Mouse (Mus musculus) heart, embryonic 11.5 days (tissue): ENCODE data around the gene Slc24a3. TPM values are rescaled to one million over a fixed set of nuclear protein-coding genes. Genes with fewer than 3 reads are reported as not detected.

Source experiments
- ATAC-seq: fragments of 200-750 bp; cut with Nextera tagmentation; replicated peaks from 2 replicates; pipeline ENCODE4 v1.8.0; 2017; ENCODE audit warnings: moderate library complexity; ENCODE audit not compliant: insufficient number of reproducible peaks, low FRiP score, low TSS enrichment
- H3K27ac ChIP-seq: fragments of 300-500 bp; sonication (generic); 2 replicates; pipeline ENCODE4 v1.5.1; 2014; ENCODE audit warnings: mild to moderate bottlenecking, low read depth, low read length
- H3K27me3 ChIP-seq: fragments of 300-500 bp; sonication (generic); 2 replicates; pipeline ENCODE4 v1.6.1; 2014; ENCODE audit warnings: mild to moderate bottlenecking, low read length, mixed read lengths; ENCODE audit not compliant: control insufficient read depth, insufficient read depth
- H3K36me3 ChIP-seq: fragments of 300-500 bp; sonication (generic); 2 replicates; pipeline ENCODE4 v1.6.1; 2014; ENCODE audit warnings: mild to moderate bottlenecking, low read length, moderate library complexity, mixed read lengths; ENCODE audit not compliant: control insufficient read depth, insufficient read depth
- H3K4me1 ChIP-seq: fragments of 300-500 bp; sonication (generic); 2 replicates; pipeline ENCODE4 v1.6.1; 2014; ENCODE audit warnings: low read length; ENCODE audit not compliant: control insufficient read depth, insufficient read depth
- H3K4me2 ChIP-seq: fragments of 300-500 bp; sonication (generic); 2 replicates; pipeline ENCODE4 v1.6.1; 2014; ENCODE audit warnings: mild to moderate bottlenecking, moderate library complexity
- H3K4me3 ChIP-seq: fragments of 300-500 bp; sonication (generic); 2 replicates; pipeline ENCODE4 v1.5.1; 2014; ENCODE audit warnings: low read depth, low read length
- H3K9ac ChIP-seq: fragments of 300-500 bp; sonication (generic); 2 replicates; pipeline ENCODE4 v1.6.1; 2014; ENCODE audit warnings: mild to moderate bottlenecking, low read depth, low read length, moderate library complexity
- H3K9me3 ChIP-seq: fragments of 300-500 bp; sonication (generic); replicated peaks from 2 replicates; pipeline ENCODE4 v1.6.1; 2016; ENCODE audit warnings: low read length; ENCODE audit not compliant: control insufficient read depth
- WGBS: fragments of 180-500 bp; shearing (Covaris S2); extraction: QIAGEN DNeasy Blood & Tissue Kit; methylation state at CpG from one replicate; pipeline ENCODE4 v1.1.7; 2014; ENCODE audit not compliant: insufficient replicate concordance; 5-methylcytosine and 5-hydroxymethylcytosine counted together
- polyA plus RNA-seq: library from polyadenylated mRNA; unstranded; fragments of >200 nt; fragmentation: Nextera tagmentation; extraction: Ambion mirVana; gene quantifications from 2 replicates; pipeline ENCODE4 v1.2.1, GENCODE M21; 2014

Slc24a3 gene
- polyA plus RNA-seq, 1 experiment from 2014 or later = 1.7 TPM

DNA sequence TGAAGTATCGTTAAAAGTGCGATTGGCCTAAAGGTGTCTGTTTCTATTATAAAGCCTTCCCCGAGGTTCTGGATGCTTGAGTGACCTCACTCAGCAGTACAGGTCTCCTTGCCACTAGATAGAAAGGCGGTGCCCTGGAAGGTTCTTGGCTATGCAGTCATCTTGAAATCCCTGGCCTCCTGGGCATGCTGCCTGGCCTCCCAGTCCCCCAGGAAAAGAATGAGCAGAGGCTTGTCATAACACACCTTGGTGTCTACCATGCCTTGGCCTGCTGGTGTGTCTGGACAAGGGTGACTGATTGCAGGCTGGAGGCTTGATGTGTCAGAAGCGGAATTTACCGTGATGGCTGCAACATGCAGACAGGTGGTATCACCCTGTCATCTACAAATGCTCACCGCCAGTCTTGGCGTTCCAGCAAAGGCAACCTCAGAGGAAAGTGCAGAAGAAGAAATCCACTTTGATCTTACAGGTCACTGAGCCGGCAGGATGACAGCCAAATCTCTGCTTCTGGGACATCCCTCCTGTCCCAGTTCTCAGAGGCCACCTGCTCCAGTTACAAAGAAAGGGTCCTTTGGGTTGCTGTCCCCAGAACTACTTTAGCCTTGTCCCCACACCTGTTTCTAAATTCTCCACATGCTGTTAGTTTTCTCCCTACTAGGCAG is 106.6 kb downstream of the Slc24a3 start:
- no peak overlapping the region for H3K9ac ChIP-seq
- no peak overlapping the region for H3K27ac ChIP-seq
- H3K36me3 ChIP-seq = no peaks in the 10 kb centered on the region
- ATAC-seq = no peak
- H3K4me3 ChIP-seq = no peak overlapping the region
- WGBS = 78% methylated on average over 9 of the region's 9 CpGs
- H3K9me3 ChIP-seq = no peaks in the 10 kb centered on the region
- H3K4me1 ChIP-seq = no peaks in the 10 kb centered on the region
- H3K4me2 ChIP-seq = no peak overlapping the region
- no peaks in the 10 kb centered on the region for H3K27me3 ChIP-seq

DNA sequence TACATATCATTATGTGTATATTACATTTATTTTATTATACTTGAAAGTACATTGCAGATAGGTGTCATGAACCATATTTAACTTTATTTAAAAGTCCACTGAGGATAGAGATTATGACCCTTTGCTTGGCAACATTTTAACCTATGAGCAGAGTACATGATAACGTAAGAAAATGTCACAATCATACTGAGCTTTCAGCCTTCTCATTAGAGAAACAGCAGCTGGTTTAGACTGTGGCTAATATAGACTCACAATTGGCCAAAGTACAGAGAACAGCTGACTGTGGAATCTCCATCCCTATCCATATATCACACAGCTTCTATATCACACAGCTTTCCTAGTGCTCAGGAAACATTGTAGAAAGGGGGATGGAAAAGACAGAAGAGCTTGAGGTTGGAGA is 111.8 kb downstream of the Slc24a3 start:
- no peak for ATAC-seq
- H3K4me1 ChIP-seq = no peaks in the 10 kb centered on the region
- WGBS = 86% methylated on average over 1 of the region's 1 CpGs
- no peak overlapping the region for H3K4me2 ChIP-seq
- no peaks in the 10 kb centered on the region for H3K9me3 ChIP-seq
- H3K27me3 ChIP-seq = no peaks in the 10 kb centered on the region
- no peaks in the 10 kb centered on the region for H3K36me3 ChIP-seq
- H3K27ac ChIP-seq = no peak overlapping the region
- H3K4me3 ChIP-seq = no peak overlapping the region
- no peak overlapping the region for H3K9ac ChIP-seq

DNA sequence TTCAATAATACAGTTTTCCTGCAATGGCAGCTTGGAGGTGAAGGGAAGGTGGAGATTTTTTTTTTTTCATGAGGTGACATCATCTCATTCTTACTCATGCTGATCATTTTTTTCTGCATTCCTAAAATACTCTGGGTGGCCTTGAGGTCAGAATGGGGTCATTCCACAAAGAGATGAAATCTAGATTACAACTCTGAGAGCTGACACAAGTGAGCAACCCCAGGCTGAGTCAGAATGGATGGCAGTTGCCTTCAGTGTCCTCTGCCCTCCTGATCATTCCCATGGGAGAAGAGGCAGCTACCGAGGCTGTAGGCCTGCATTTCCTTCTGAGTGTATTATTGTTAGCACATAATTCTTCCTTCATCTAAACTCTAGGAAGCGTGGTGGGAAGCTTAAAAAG is 116.2 kb downstream of the Slc24a3 start:
- 38% methylated on average over 2 of the region's 2 CpGs for WGBS
- ATAC-seq = no peak
- Histone ChIP-seq H3K27me3 (no peaks in the 10 kb centered on the region), H3K9me3 (no peaks in the 10 kb centered on the region), H3K36me3 (no peaks in the 10 kb centered on the region), H3K27ac (no peak overlapping the region), H3K4me1 (no peaks in the 10 kb centered on the region), H3K9ac (no peak overlapping the region), H3K4me2 (no peak overlapping the region), H3K4me3 (no peak overlapping the region)

DNA sequence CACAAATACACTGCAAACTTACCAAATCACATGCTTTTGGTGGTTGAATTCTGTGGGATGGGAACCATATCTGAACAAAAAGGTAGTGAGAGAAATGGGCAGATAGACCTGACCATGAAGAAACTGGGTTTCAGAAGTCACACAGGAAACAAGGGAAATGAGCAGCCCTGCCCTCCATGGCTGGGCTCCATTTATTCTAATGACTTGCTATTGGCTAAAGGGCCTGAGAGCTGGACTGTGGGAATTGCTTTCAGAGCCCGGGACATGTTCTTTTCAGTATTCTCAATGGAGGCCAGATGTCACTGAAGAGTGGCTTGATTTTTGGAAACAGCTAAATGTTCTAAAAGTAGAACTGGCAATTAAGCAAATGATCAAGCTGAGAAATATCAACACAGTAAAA is 120.9 kb downstream of the Slc24a3 start:
- H3K27ac ChIP-seq = no peak overlapping the region
- H3K9ac ChIP-seq = no peak overlapping the region
- no peaks in the 10 kb centered on the region for H3K36me3 ChIP-seq
- H3K4me2 ChIP-seq = no peak overlapping the region
- H3K27me3 ChIP-seq = no peaks in the 10 kb centered on the region
- no peaks in the 10 kb centered on the region for H3K4me1 ChIP-seq
- no peaks in the 10 kb centered on the region for H3K9me3 ChIP-seq
- ATAC-seq = no peak
- WGBS = 79% methylated on average over 1 of the region's 1 CpGs
- no peak overlapping the region for H3K4me3 ChIP-seq

DNA sequence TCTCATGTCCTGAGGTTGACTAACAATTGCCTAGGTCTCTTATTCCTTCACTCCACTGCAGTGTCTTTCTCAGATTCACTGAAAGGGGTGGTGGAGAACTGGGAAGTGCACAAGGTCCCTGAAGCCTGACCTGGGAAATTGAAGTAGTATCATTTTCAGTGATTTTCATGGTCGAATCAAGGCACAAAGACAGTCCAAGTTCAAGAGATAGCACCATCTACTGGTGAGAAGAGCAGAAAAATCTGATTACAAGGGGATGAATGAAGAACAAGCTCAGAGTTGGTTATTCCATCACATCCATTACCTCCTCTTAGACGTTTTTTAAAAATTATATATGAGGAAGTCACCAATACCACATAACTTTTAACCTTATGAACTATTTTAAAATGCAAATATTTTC is 123.9 kb downstream of the Slc24a3 start:
- Histone ChIP-seq H3K27me3 (no peaks in the 10 kb centered on the region), H3K27ac (no peak overlapping the region), H3K36me3 (no peaks in the 10 kb centered on the region), H3K9ac (no peak overlapping the region), H3K4me3 (no peak overlapping the region), H3K9me3 (no peaks in the 10 kb centered on the region), H3K4me2 (no peak overlapping the region), H3K4me1 (no peaks in the 10 kb centered on the region)
- 18% methylated on average over 2 of the region's 2 CpGs for WGBS
- ATAC-seq = no peak

DNA sequence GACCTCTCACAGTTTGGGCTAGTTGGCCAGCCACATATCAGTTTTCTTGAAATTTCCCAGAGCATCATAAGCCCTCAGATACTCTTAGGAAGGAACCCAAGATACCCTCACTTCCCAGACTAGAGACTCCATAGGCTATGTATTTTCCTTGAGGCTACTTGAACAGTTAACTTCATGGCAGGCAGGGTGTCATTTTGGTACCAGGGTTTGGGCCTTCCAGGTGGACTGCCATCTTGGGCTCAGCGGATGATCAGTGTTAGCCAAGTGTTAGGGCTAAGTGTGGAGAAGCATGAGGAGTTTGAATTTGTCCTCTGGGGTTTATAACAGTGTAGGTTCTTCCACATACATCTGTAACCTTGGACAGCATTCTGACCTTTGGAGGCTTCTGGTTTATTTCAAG is 124.6 kb downstream of the Slc24a3 start:
- no peak for ATAC-seq
- Histone ChIP-seq H3K9me3 (no peaks in the 10 kb centered on the region), H3K27me3 (no peaks in the 10 kb centered on the region), H3K36me3 (no peaks in the 10 kb centered on the region), H3K4me1 (no peaks in the 10 kb centered on the region), H3K27ac (no peak overlapping the region), H3K9ac (no peak overlapping the region), H3K4me2 (no peak overlapping the region), H3K4me3 (no peak overlapping the region)
- 97% methylated on average over 1 of the region's 1 CpGs for WGBS

DNA sequence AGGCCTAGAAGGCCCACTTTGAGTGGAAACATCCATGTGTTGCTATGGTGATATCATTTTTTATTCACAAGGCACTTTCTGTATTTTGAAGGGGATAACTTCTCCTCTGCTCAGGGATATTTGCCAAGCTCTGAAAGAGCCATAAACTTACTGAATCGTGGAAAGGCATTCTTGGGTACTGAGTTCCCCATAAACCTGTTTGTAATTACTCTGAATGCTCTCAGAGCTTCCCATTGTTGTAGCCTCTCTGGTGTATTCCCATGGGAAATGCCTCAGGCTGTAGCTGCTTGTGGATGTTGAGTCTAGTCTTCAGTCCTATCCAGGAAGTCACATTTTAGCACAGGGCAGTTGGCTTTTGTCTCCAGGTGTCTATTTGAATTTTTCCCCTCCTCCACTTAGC is 125.3 kb downstream of the Slc24a3 start:
- H3K4me3 ChIP-seq = no peak overlapping the region
- no peaks in the 10 kb centered on the region for H3K9me3 ChIP-seq
- no peaks in the 10 kb centered on the region for H3K27me3 ChIP-seq
- H3K4me2 ChIP-seq = no peak overlapping the region
- no peak overlapping the region for H3K9ac ChIP-seq
- ATAC-seq = no peak
- 55% methylated on average over 1 of the region's 1 CpGs for WGBS
- H3K36me3 ChIP-seq = no peaks in the 10 kb centered on the region
- no peaks in the 10 kb centered on the region for H3K4me1 ChIP-seq
- no peak overlapping the region for H3K27ac ChIP-seq

DNA sequence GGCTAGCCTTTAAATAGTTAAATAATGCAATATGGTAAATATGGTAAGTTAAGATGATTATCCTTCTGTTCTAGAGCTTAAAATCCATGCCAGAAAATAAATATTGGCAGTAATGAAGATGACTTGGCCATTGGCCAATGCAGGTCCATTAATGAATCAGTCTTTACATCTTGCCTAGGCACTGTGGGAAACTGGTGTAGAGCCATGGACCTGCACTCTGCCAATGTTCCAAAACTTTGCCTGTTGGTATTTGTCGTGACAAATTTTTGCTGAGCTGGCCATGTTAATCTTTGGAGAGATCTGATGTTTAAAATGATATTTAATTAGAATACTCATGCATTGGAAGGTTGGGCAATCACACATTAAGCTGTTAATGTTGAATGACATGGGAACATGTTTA is 129.4 kb downstream of the Slc24a3 start:
- Histone ChIP-seq H3K4me2 (no peak overlapping the region), H3K27ac (no peak overlapping the region), H3K4me1 (peaks cover 3% of the 10 kb centered on the region; the same call in 1 of the 2 replicates), H3K9ac (no peak overlapping the region), H3K36me3 (no peaks in the 10 kb centered on the region), H3K4me3 (no peak overlapping the region), H3K9me3 (no peaks in the 10 kb centered on the region), H3K27me3 (no peaks in the 10 kb centered on the region)
- WGBS = 84% methylated on average over 1 of the region's 1 CpGs
- no peak for ATAC-seq

DNA sequence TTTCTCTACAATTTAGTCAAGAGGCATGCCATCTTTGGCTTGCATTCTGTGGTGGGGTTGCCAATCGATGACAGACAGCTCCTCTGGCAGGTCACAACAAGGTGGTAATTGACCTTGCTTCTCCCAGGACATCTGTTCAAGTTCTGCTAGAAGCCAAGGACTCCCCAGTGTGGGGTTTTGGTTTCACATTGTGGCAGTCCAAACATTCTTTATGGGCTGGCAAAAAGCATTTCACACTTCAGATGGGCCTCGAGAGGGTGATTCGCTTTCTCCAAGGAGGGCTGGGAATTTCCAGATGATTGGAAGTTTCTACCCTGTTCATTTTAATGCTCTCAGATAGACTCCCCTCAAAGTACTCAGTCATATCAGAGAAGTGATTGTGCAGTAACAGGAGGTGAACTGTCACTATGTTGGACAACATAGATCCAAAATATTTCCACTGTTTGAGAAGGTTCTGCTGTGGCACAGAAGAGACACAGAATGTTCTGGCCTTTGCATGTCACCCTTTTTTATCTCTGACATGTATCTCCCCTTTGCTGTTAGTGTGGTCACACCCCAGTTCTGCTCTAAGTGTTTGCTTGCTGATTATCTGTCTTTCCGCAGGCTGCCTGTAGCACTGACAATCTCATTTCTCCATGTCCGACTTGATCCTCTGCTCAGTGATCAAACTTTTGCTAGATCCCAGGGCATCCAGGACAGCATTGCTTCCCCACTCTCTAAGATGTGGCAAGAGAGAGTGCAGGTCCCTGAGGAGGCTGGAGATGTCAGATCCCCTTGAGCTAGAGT is 132.6 kb downstream of the Slc24a3 start:
- no peaks in the 10 kb centered on the region for H3K36me3 ChIP-seq
- no peaks in the 10 kb centered on the region for H3K27me3 ChIP-seq
- H3K9me3 ChIP-seq = no peaks in the 10 kb centered on the region
- H3K9ac ChIP-seq = no peak overlapping the region
- H3K4me3 ChIP-seq = no peak overlapping the region
- H3K27ac ChIP-seq = no peak overlapping the region
- peaks cover 3% of the 10 kb centered on the region; the same call in 1 of the 2 replicates for H3K4me1 ChIP-seq
- no peak for ATAC-seq
- 60% methylated on average over 5 of the region's 5 CpGs for WGBS
- no peak overlapping the region for H3K4me2 ChIP-seq
